Mouse (Mus musculus): Measurements from ENCODE around the gene Smdt1.
A peak's percentile ranks its signal among the peaks of the same experiment; 100 is the strongest.
"Not testable (repeated sequence)": the region's sequence is repeated elsewhere in the genome, so short reads cannot be mapped to it uniquely, and the experiment has no call there.

Smdt1 gene

GRCm38 (mm10) chr15:82368851-82369250, 30.1 kb downstream of the Smdt1 start:
- no peak for DNase-seq (ENCODE audit: low spot score in 2 of 2)

GRCm38 (mm10) chr15:82372446-82372845, 33.7 kb downstream of the Smdt1 start:
- DNase-seq (ENCODE audit: low spot score in 2 of 2) = no peak

- no peak for DNase-seq (ENCODE audit: low spot score in 2 of 2)
Measured at GRCm38 (mm10) chr15:82372991-82373390, 34.2 kb downstream of the Smdt1 start.

GRCm38 (mm10) chr15:82374437-82374836, 35.7 kb downstream of the Smdt1 start:
- DNase-seq (ENCODE audit: low spot score in 2 of 2) = no peak

GRCm38 (mm10) chr15:82375855-82376254, 37.1 kb downstream of the Smdt1 start:
- DNase-seq (ENCODE audit: low spot score in 2 of 2) = no peak

- peak; percentile 21 to 63 for DNase-seq (ENCODE audit: low spot score in 2 of 2)
Measured at GRCm38 (mm10) chr15:82376393-82377138, 37.8 kb downstream of the Smdt1 start.

- DNase-seq (ENCODE audit: low spot score in 2 of 2) = no peak
Measured at GRCm38 (mm10) chr15:82377701-82378100, 38.9 kb downstream of the Smdt1 start.

- peak in 1 of 2 experiments; percentile 13 for DNase-seq (ENCODE audit: low spot score in 2 of 2)
Measured at GRCm38 (mm10) chr15:82378261-82379180, 39.8 kb downstream of the Smdt1 start.

GRCm38 (mm10) chr15:82379511-82379870, 40.7 kb downstream of the Smdt1 start:
- DNase-seq (ENCODE audit: low spot score in 2 of 2) = no peak

GRCm38 (mm10) chr15:82379871-82380713, 41.3 kb downstream of the Smdt1 start, which contains the start of gene Cyp2d22:
Gene Cyp2d22 (minus strand): TSS chr15:82380260.
- peak in 1 of 2 experiments; percentile 15 for DNase-seq (ENCODE audit: low spot score in 2 of 2)

GRCm38 (mm10) chr15:82380714-82381062, 41.9 kb downstream of the Smdt1 start:
- no peak for DNase-seq (ENCODE audit: low spot score in 2 of 2)

GRCm38 (mm10) chr15:82382441-82382840, 43.7 kb downstream of the Smdt1 start:
- no peak for DNase-seq (ENCODE audit: low spot score in 2 of 2)

- no peak for DNase-seq (ENCODE audit: low spot score in 2 of 2)
Measured at GRCm38 (mm10) chr15:82385729-82386128, 47.0 kb downstream of the Smdt1 start.

- DNase-seq (ENCODE audit: low spot score in 2 of 2) = not testable (repeated sequence)
Measured at GRCm38 (mm10) chr15:82389916-82390315, 51.2 kb downstream of the Smdt1 start.

GRCm38 (mm10) chr15:82393922-82394321, 55.2 kb downstream of the Smdt1 start, which contains the start of gene Cyp2d11:
Gene Cyp2d11 (minus strand): TSS chr15:82394022.
- DNase-seq (ENCODE audit: low spot score in 2 of 2) = not testable (repeated sequence)

- not testable (repeated sequence) for DNase-seq (ENCODE audit: low spot score in 2 of 2)
Measured at GRCm38 (mm10) chr15:82395955-82396354, 57.2 kb downstream of the Smdt1 start.
